Mouse (Mus musculus): ENCODE measurements at regions not wholly inside any gene's neighbourhood (a gene's known extent, or its start where the extent isn't known, plus 50 kb on each side); places are given as distances from the start of the nearest gene placed in this dataset.

DNA sequence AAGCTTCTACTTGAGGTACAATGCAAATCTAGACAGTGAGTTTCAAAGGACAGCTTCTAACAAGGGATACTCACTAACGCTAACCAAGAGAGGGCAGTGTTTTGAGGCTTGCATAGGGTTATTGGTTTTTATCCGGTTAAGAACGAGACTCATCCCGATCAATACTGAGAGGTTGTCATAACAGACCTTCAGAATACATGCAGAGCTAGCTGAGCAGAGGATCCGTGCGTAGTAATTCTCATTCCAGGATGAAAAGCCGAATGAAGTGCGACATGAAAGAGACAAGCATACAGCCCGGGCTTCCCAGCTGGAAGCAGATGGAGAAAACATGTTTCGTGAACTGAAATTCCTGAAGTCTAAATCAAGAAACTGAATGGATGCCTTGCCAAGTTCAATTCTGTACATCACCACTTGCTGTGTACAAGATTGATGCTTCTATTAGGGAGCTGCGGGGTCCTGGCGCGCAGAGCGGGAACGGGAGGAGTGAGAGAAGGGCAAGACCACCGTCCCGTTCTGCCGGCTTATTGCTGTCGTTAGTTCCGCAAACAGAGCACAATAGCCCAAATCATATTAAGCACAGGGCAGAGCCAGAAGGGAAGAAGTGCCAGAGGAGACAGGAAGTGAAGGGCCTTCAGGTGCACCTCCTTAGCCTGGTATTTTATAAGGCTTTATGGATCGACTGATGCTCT, 65.4 kb upstream of the Tes start:
- ATAC-seq: no peak
- no peaks in the 10 kb centered on the region for H3K27me3 ChIP-seq (replicated peaks; ENCODE audit: control insufficient read depth, insufficient read depth, low read length)
- no peak overlapping the region for H3K9ac ChIP-seq (ENCODE audit: low read length)
- no peak overlapping the region for H3K4me3 ChIP-seq (ENCODE audit: low read depth, low read length)
- peak overlapping the region; percentile 8; the same call in 1 of the 2 replicates for H3K4me2 ChIP-seq (ENCODE audit: low read length)
- peak; percentile 26 for DNase-seq (ENCODE audit: low spot score)
- no peaks in the 10 kb centered on the region for H3K36me3 ChIP-seq (ENCODE audit: control insufficient read depth, insufficient read depth, low read length)
- no peaks in the 10 kb centered on the region for H3K9me3 ChIP-seq (replicated peaks; ENCODE audit: control insufficient read depth, low read length)
- H3K27ac ChIP-seq (ENCODE audit: low read depth, low read length): no peak overlapping the region
- WGBS: 66% methylated on average over 21 of the region's 21 CpGs
- H3K4me1 ChIP-seq (ENCODE audit: control insufficient read depth, insufficient read depth, low read length): peaks cover 4% of the 10 kb centered on the region

DNA sequence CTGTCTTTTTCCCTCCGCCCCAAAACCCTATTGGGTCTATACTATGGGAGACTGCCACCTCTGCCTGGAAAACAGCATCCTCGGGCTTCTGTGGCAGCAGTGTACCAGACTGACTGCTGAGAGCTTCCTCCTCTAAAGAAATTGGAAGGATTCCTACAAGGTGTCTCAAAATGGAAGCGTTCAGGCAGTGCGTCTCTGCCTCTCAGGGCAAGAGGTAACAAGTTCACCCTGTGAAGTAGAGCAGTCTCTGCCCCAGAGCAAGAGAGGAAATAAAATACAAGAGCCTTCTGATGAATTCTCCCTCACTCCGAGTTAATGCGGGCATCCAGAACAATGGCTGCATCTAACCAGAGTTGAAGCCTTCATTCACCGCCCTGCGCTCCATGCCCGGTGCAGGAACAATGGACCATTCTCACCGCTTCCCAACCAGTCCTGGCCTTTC, 69.4 kb upstream of the Tes start:
- peaks cover 5% of the 10 kb centered on the region; the same call in 1 of the 2 replicates for H3K27me3 ChIP-seq (replicated peaks; ENCODE audit: control insufficient read depth, insufficient read depth, low read length)
- peak overlapping the region; percentile 41; the same call in 1 of the 2 replicates for H3K27ac ChIP-seq (ENCODE audit: low read depth, low read length)
- WGBS: under 1% methylated on average over 10 of the region's 10 CpGs
- DNase-seq (ENCODE audit: low spot score): peak; percentile 48
- H3K9me3 ChIP-seq (replicated peaks; ENCODE audit: control insufficient read depth, low read length): no peaks in the 10 kb centered on the region
- peak overlapping the region; percentile 49 for H3K4me2 ChIP-seq (ENCODE audit: low read length)
- ATAC-seq: peak; percentile 57
- H3K4me1 ChIP-seq (ENCODE audit: control insufficient read depth, insufficient read depth, low read length): peaks cover 4% of the 10 kb centered on the region
- H3K36me3 ChIP-seq (ENCODE audit: control insufficient read depth, insufficient read depth, low read length): no peaks in the 10 kb centered on the region
- H3K9ac ChIP-seq (ENCODE audit: low read length): peak overlapping the region; percentile 38; the same call in 1 of the 2 replicates
- peak overlapping the region; percentile 13 for H3K4me3 ChIP-seq (ENCODE audit: low read depth, low read length)

DNA sequence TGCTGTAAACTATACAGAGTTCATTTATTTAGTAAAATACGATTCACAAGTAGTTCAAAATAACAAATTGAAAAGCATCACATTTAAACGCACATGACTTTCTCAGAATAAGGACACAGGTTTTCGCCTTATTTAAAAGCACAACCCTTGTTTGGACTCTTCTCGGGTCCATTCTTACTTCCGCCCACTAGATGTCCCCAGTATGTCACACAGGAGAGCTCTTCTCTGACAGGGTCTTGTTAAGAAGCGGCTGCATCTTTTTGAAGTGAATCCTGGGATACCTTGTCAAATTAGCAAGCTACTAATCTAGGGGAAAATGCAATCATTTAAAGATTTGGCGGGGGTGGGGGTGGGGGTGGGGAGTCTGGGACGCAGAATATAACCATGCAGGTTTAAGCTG, 70.2 kb upstream of the Tes start:
- Histone ChIP-seq H3K27me3 (replicated peaks; ENCODE audit: control insufficient read depth, insufficient read depth, low read length) (peaks cover 5% of the 10 kb centered on the region; the same call in 1 of the 2 replicates), H3K4me2 (ENCODE audit: low read length) (peak overlapping the region; percentile 39; the same call in 1 of the 2 replicates), H3K9ac (ENCODE audit: low read length) (no peak overlapping the region), H3K9me3 (replicated peaks; ENCODE audit: control insufficient read depth, low read length) (no peaks in the 10 kb centered on the region), H3K27ac (ENCODE audit: low read depth, low read length) (no peak overlapping the region), H3K4me3 (ENCODE audit: low read depth, low read length) (no peak overlapping the region), H3K4me1 (ENCODE audit: control insufficient read depth, insufficient read depth, low read length) (peaks cover 4% of the 10 kb centered on the region), H3K36me3 (ENCODE audit: control insufficient read depth, insufficient read depth, low read length) (no peaks in the 10 kb centered on the region)
- peak; percentile 74; the same call in 1 of the 2 replicates for ATAC-seq
- peak; percentile 86 for DNase-seq (ENCODE audit: low spot score)
- WGBS: 5% methylated on average over 8 of the region's 8 CpGs

DNA sequence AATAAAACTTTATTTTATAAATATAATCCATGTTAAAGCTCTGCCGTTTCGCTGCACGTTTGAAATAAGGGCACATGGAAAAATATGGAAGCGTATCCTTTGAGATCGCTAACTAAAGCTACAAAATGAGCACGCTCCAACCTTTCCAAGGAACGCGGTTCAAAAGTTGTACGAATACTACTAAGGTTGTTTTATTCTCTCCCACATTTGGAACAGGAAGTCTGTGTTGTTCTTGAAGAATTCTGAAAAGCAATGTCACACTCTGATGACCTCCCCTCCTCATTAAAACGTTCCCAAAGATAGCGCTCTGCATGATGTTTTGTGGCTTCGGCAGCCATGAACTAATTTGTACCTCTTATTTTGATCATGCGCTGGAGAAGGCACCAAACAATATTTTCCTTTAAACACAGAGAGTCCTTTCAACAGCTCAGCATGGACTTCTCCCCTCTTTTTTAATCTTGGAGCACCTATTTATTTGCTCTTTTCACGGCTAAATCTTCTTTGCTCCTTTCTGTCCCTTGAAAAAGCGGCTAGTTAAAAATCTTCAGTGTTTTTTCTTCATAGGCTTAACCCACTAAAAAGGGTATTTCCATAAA, 72.9 kb upstream of the Tes start:
- no peaks in the 10 kb centered on the region for H3K9me3 ChIP-seq (replicated peaks; ENCODE audit: control insufficient read depth, low read length)
- peaks cover 5% of the 10 kb centered on the region; the same call in 1 of the 2 replicates for H3K27me3 ChIP-seq (replicated peaks; ENCODE audit: control insufficient read depth, insufficient read depth, low read length)
- H3K4me3 ChIP-seq (ENCODE audit: low read depth, low read length): peak overlapping the region; percentile 2; the same call in 1 of the 2 replicates
- peak; percentile 24; the same call in 1 of the 2 replicates for ATAC-seq
- no peak overlapping the region for H3K9ac ChIP-seq (ENCODE audit: low read length)
- WGBS: 13% methylated on average over 15 of the region's 15 CpGs
- DNase-seq (ENCODE audit: low spot score): peak; percentile 60
- H3K36me3 ChIP-seq (ENCODE audit: control insufficient read depth, insufficient read depth, low read length): no peaks in the 10 kb centered on the region
- H3K4me2 ChIP-seq (ENCODE audit: low read length): peak overlapping the region; percentile 33
- H3K27ac ChIP-seq (ENCODE audit: low read depth, low read length): no peak overlapping the region
- peaks cover 4% of the 10 kb centered on the region for H3K4me1 ChIP-seq (ENCODE audit: control insufficient read depth, insufficient read depth, low read length)

- DNase-seq (ENCODE audit: low spot score): peak; percentile 79
- H3K27ac ChIP-seq (ENCODE audit: low read depth, low read length): no peak overlapping the region
- no peak overlapping the region for H3K4me3 ChIP-seq (ENCODE audit: low read depth, low read length)
- no peaks in the 10 kb centered on the region for H3K9me3 ChIP-seq (replicated peaks; ENCODE audit: control insufficient read depth, low read length)
- H3K4me1 ChIP-seq (ENCODE audit: control insufficient read depth, insufficient read depth, low read length): no peaks in the 10 kb centered on the region
- no peaks in the 10 kb centered on the region for H3K36me3 ChIP-seq (ENCODE audit: control insufficient read depth, insufficient read depth, low read length)
- no peak overlapping the region for H3K4me2 ChIP-seq (ENCODE audit: low read length)
- ATAC-seq: 0 out of 2 replicates have a peak, but pooled peaks have one; percentile 32
- WGBS: 29% methylated on average over 3 of the region's 3 CpGs
- no peak overlapping the region for H3K9ac ChIP-seq (ENCODE audit: low read length)
- H3K27me3 ChIP-seq (replicated peaks; ENCODE audit: control insufficient read depth, insufficient read depth, low read length): no peaks in the 10 kb centered on the region
Measured at GRCm38 (mm10) chr6:16978206-16978505, 79.9 kb upstream of the Tfec start.

GRCm38 (mm10) chr6:16977392-16978205, 79.4 kb upstream of the Tfec start:
- H3K9me3 ChIP-seq (replicated peaks; ENCODE audit: control insufficient read depth, low read length): no peaks in the 10 kb centered on the region
- ATAC-seq (no peak), DNase-seq (ENCODE audit: low spot score) (no peak)
- no peaks in the 10 kb centered on the region for H3K36me3 ChIP-seq (ENCODE audit: control insufficient read depth, insufficient read depth, low read length)
- no peaks in the 10 kb centered on the region for H3K27me3 ChIP-seq (replicated peaks; ENCODE audit: control insufficient read depth, insufficient read depth, low read length)
- no peak overlapping the region for H3K4me3 ChIP-seq (ENCODE audit: low read depth, low read length)
- no peak overlapping the region for H3K27ac ChIP-seq (ENCODE audit: low read depth, low read length)
- no peak overlapping the region for H3K9ac ChIP-seq (ENCODE audit: low read length)
- H3K4me1 ChIP-seq (ENCODE audit: control insufficient read depth, insufficient read depth, low read length): no peaks in the 10 kb centered on the region
- H3K4me2 ChIP-seq (ENCODE audit: low read length): no peak overlapping the region
- WGBS: 62% methylated on average over 14 of the region's 14 CpGs

DNA sequence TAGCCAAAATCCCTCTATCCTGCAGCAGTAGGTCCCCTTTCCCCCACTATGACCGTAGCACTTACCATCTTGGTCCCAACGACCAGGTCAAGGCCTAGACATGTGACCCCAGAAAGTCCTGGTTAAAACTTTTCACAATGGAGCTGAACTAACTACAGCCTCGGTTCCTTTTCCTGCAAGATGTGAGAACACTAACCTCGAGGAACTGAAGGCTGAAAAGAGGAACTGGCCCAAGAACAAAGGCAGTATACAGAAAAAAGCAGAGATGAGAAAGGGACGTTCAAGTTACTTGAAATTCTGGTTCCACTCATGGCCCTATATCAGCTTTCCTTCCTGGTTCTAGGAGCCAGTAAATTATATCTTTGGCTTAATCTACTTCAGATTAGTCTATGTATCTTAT, 67.4 kb upstream of the Tfec start:
- WGBS: 81% methylated on average over 5 of the region's 5 CpGs
- Histone ChIP-seq H3K9ac (ENCODE audit: low read length) (no peak overlapping the region), H3K36me3 (ENCODE audit: control insufficient read depth, insufficient read depth, low read length) (no peaks in the 10 kb centered on the region), H3K27me3 (replicated peaks; ENCODE audit: control insufficient read depth, insufficient read depth, low read length) (no peaks in the 10 kb centered on the region), H3K27ac (ENCODE audit: low read depth, low read length) (no peak overlapping the region), H3K4me2 (ENCODE audit: low read length) (no peak overlapping the region), H3K4me1 (ENCODE audit: control insufficient read depth, insufficient read depth, low read length) (no peaks in the 10 kb centered on the region), H3K4me3 (ENCODE audit: low read depth, low read length) (no peak overlapping the region), H3K9me3 (replicated peaks; ENCODE audit: control insufficient read depth, low read length) (no peaks in the 10 kb centered on the region)
- ATAC-seq: no peak
- DNase-seq (ENCODE audit: low spot score): no peak

- ATAC-seq: no peak
- Histone ChIP-seq H3K36me3 (ENCODE audit: control insufficient read depth, insufficient read depth, low read length) (no peaks in the 10 kb centered on the region), H3K4me2 (ENCODE audit: low read length) (no peak overlapping the region), H3K9me3 (replicated peaks; ENCODE audit: control insufficient read depth, low read length) (no peaks in the 10 kb centered on the region), H3K27me3 (replicated peaks; ENCODE audit: control insufficient read depth, insufficient read depth, low read length) (no peaks in the 10 kb centered on the region), H3K4me3 (ENCODE audit: low read depth, low read length) (no peak overlapping the region), H3K4me1 (ENCODE audit: control insufficient read depth, insufficient read depth, low read length) (no peaks in the 10 kb centered on the region), H3K27ac (ENCODE audit: low read depth, low read length) (no peak overlapping the region), H3K9ac (ENCODE audit: low read length) (no peak overlapping the region)
- DNase-seq (ENCODE audit: low spot score): no peak
- WGBS: 73% methylated on average over 2 of the region's 2 CpGs
Measured at GRCm38 (mm10) chr6:16964362-16964761, 66.1 kb upstream of the Tfec start.

Measured in forebrain, embryonic 14.5 days (tissue).